Mouse (Mus musculus) kidney, adult 9 months (tissue): ENCODE measurements around the gene Dnmt3l.
A peak's percentile ranks its signal among the peaks of the same experiment; 100 is the strongest.
"Not testable (repeated sequence)": the region's sequence is repeated elsewhere in the genome, so short reads cannot be mapped to it uniquely, and the experiment has no call there.

Experiments
- DNase-seq: peaks from one replicate; pipeline ENCODE4 v3.0.0; 2022

Gene Dnmt3l

GRCm38 (mm10) chr10:78041647-78042046, at the start of gene Dnmt3l:
Dnmt3l (plus strand) TSS chr10:78041947.
- DNase-seq, result no peak

DNA sequence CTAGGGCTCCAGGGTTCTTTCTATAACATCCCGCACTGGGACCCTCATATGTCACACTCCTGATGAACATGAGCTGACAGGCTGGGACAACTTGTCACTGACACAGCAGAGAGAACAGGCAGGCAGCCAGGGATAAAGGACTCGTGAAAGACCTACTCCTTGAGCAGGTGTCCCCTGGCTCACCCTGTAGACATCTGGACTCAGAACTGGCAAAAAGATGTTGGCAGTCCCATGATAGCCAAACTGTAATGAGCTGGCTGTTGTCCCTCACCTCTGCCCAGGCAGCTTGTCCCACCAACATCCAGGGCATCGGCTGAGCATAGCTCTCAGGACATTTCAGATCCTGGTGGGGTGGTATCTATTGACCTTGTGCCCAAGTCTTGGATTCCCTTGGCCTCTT, 46.1 kb upstream of the Dnmt3l start:
- DNase-seq, result no peak

DNA sequence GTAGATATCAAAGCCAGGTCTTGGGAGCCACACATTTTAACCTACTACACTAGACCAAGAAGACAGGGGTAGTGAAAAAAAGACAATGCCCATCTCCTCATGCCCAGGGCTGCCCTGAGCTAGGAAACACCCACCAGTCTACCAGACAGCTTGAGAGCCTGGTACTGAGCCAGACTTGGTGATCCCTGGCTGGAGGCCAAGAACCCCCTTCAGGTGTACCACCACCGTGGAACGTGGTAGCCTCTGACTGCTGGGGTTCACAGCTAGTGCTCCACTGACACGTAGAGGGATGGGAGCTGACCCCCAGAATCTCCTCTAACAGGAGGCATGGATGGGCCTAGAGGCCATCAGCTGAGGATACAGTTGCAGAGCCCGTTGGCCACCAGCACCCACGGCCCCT, 41.5 kb upstream of the Dnmt3l start:
- DNase-seq, result no peak

DNA sequence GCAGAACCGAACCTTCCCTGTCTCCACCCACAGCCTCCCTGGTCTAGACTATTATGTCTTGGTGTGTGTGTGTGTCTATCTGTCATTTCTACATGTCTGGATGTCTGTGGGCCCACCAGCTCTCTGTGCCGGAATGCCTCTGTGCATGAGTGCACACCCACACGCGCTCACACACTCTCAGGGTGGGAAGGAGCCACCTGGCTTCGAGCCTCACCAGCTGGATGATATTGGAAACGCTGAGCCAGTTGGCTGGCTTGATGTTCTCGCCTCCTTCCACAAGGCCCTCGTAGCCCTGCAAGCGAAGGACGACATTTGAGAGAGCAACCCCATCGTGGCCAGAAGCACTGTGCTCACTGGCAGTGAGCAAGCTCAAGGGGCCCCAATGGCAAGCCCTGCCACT, 40.0 kb upstream of the Dnmt3l start:
- no peak for DNase-seq

DNA sequence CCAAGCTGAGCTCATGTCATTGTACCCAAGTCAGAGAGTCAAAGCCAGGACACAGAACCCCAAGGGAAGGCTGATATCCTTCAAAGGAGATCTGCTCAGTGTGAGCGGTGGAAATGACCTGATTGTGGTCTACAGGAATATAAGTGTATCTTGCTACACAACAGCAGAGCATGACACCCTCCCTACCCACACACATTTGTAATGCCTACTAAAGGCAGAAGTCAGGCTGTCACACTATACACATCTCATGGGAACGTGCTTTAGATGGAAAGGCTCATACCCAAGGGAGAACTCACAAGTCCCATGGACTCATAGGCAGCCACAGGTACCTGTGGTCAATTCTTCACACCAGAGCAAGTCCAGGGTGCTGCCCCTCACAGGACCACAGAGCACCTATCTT, 39.4 kb upstream of the Dnmt3l start:
- no peak for DNase-seq

DNA sequence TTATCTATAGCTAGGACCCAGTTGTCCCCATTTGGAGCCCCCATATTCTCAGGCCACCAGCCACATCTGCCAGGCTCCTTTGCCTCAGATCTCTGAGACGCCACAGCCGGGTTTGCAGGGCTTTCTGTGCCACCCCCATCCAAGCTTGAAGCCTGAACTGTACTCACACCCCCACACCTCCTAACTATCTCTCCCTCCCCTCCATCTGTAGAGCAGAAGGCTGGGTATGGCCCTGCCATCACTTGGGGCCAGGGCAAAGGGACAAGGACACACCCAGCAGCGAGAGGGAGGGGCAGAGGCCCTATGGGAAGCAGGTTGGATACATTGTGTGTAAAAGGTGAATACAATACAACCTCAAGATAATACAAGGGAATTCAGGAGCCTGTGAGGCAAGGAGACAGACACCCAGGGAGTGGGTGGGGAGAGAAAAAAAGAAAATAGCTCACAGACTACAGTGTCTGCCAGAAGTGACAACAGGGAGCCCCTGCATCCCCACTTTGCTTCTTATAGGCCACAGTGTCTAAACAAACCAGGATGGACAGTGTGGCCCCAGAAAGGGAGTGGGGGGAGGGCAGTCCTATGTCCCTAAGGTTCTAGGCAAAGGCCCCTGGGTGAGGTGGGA, 37.2 kb upstream of the Dnmt3l start:
- no peak for DNase-seq

GRCm38 (mm10) chr10:78005791-78006438, 35.8 kb upstream of the Dnmt3l start:
- peak; percentile 37 for DNase-seq

DNA sequence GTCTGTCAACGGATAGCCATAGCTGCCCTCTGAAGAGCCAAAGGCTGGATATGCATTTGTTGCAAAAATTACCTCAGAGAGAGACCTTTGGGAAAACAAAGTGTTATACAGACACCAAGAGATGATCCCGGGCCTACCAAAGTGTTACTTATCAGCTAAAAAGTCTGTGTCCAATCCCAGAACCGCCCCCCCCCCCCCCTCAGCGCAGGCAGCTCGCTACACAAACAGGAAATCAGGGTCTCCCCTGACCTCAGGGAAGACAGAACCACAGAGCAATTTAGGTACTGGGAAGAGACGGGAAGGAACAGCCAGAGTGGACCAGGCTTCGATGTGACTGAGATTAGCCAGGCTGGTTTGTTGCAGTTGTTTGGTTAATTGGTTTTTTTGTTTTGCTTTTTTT, 34.5 kb upstream of the Dnmt3l start:
- DNase-seq, result no peak

DNA sequence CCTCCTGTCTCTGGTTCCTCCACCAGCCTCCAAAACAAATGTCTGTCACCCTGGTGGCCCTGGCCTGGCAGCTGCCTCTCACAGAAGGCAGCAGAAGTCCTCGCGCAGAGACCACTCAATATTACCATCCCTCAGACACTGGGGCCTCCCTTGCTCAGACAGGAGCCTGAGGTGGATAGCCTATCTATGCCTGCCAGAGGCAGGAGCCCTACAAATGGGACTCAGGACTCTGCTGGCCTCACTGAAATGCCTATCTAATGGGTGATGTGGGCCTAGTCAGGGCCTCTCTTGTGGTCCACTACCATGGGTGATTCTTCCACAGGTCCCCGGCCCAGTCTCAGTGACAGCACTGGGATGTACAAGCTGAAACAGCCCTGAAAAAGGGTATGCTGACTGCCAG, 33.6 kb upstream of the Dnmt3l start:
- DNase-seq, result no peak

GRCm38 (mm10) chr10:78009184-78009944, 32.4 kb upstream of the Dnmt3l start:
- DNase-seq, result peak; percentile 97

DNA sequence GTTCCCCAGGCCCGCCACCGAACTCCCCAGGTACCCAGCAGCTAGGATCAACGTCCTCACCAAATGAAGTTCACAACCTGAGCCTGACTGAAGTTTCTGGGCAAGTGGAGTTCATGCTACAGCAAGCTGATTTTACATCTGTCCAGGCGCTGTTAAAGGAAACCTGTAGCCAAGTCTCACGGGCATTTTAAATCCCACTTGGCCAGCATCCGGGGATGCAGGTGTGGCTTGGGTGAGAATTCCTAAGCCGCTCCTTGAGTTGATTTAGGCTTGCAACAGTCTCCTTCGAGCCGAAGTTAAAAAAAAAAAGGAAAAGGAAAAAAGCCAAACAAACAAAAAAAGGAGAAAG, 31.8 kb upstream of the Dnmt3l start, which contains the start of gene Pfkl:
Gene Pfkl (minus strand): TSS at position 139 of the 349 bp plus-strand sequence.
- no peak for DNase-seq

DNA sequence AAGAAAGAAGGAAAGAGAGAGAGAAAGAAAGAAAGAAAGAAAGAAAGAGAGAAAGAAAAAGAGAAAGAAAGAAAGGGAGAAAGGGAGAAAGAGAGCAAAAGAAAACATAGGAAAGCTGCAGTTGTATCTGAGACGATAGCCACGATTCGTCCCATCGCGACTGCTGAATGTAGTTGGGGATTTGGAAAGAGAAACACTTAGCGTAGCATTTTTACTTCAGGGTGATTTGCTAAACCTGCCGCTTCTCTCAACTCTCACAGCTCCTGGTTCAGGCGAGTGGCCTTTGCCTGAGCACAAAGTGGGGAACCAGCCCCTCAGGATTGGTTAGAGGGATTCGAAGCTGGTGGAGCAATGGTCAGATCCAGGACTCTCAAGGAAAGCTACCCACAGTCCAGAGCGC, 31.4 kb upstream of the Dnmt3l start:
- DNase-seq, result no peak

DNA sequence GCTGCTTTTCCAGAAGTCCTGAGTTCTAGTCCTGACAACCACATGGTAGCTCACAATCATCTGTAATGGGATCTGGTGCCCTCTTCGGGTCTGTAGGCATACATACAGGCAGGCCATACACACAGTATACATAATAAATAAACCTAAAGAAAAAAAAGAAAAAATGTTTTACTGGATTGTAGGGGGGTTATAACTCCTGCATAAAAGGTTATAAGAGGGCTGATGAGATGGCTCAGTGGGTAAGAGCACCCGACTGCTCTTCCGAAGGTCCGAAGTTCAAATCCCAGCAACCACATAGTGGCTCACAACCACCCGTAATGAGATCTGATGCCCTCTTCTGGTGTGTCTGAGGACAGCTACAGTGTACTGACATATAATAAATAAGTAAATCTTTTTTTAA, 30.6 kb upstream of the Dnmt3l start:
- DNase-seq, result not testable (repeated sequence)

DNA sequence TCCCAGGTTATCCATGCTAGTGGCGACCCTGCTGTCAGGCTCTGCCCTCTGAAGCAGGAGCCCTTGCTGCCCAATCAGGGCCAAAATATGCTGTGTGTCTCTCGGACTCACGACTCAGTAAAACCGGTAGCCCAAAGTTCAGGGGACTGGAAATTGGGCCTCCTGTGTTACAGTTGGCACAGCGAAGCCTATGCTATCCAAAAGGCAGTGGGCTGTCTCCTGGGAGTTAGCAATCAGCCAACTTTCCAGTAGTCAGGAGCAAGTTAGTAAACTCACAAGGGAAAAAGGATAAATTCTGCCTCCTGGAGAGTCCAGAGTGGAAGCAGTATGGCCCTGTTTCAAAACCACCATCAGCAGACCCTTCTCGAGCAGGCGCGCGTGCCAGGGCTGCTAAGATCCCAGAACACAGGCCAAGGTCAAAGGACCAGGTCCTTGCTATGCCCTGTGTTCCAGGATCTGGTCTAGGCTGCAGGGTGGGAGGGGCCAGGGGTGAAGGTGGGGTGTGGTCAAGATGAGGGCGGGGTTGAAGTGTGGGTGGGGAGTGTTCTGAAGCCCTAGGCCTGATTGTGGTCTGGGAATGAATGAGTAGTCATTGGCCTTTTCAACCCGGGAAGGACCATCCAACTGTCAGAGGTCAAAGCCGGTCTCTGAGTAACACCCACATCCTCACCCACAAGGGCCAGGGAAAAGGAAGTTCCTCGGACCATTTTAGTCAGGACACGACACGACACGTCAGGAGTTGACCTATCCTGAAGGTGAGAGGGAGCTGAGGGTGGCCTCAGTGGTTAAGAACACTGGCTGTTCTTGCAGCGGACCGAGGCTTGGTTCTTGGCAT, 28.9 kb upstream of the Dnmt3l start:
- DNase-seq, result no peak

GRCm38 (mm10) chr10:78015489-78015888, 26.3 kb upstream of the Dnmt3l start:
- DNase-seq, result no peak

DNA sequence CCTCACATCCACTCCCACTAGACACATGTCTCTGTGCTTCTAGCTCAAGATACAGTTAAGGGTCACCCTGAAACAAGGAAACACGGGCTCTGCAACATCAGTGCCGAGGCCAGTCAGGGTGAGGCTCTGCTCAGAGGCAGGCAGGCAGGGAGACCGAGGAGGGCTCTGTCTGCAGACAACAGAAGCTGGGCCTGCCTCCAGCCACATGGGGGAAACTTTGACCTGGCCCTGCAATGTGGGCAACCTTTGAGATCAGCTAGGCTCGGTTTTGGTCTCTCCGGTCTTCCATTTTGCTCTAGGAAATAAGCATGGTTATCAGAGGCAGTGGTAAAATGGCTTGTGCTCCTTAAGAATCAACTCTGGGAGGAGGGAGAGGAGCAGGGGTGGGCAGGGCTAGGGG, 25.4 kb upstream of the Dnmt3l start:
- peak; percentile 60 for DNase-seq

- DNase-seq, result peak; percentile 78
These were observed 22.9 kb upstream of the Dnmt3l start for GRCm38 (mm10) chr10:78018797-78019203.

- DNase-seq, result no peak
These were observed 22.5 kb upstream of the Dnmt3l start for GRCm38 (mm10) chr10:78019291-78019690.

GRCm38 (mm10) chr10:78019984-78020383, 21.8 kb upstream of the Dnmt3l start:
- DNase-seq, result not testable (repeated sequence)

DNA sequence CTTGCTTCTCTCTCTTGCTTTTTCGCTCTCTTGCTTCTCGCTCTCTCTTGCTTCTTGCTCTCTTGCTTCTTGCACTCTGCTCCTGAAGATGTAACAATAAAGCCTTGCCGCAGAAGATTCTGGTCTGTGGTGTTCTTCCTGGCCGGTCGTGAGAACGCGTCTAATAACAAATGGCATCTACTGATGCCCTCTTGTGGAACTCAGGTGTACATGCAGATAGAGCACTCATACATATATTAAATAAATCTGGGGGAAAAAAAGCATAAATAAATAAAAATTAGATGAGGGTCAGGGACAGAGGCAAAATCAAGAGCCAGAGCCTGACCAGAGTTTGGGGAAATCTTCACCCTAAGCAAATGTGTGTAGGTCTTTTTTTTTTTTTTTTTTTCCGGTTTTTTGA, 16.3 kb upstream of the Dnmt3l start:
- not testable (repeated sequence) for DNase-seq

DNA sequence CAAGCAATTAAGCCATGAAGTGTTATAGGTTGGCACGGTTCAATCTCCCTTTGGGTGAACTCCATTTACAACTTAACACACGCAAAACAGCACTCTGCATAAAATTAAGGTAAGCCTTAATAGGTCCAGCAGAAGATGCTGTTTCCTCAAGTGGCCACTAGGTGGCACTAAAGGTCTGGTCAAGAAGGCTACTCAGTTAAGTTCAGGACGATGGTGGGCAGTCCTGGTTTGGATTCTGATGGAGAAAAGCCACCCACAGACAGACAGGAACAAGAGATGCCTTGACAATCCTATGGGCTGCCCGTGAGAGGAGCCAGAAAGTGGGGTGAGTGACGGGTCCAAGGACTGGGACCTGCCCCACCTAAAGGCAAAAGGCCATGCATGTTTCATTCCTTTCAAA, 13.6 kb upstream of the Dnmt3l start:
- DNase-seq, result peak; percentile 75

DNA sequence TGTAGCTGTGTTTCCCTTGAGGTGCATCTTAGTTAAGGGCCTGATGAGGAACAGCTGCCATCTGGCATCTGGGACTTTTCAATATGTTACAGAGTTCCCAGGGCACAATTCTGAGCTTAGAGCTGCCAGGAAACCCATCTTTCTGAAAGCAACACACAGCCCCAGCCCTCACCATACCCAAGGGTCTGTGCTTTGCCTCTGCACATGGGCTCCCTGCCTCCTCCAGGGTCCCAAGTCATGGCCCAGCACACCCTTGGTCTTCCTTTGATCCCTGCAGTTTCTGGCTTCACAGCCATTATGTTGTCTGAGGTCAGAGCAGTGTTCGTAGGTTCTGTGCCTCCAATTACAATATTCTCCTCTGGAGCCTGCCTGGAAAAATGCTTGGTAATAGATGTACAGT, 12.7 kb upstream of the Dnmt3l start:
- DNase-seq, result no peak

DNA sequence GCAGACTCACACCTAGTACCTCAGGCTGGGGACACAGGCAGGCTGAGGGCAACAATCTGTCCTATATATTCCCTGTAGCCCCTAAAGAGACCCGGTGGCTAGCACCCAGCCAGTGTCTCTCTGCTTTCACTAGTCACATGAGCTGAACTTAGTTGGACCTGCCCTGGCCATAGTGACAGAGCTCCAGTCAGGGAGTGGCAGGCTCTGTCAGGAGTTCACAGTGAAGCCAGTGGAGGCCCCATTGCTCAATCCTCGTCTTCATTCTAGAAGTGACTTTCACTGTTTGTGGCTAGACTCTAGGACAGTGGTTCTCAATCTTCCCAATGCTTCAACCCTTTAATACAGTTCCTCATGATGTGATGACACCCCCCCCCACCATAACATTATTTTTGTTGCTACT, 9.8 kb upstream of the Dnmt3l start:
- no peak for DNase-seq
